Mouse (Mus musculus) lung, postnatal 0 days (tissue): ENCODE data around the gene Dtd2.
A peak's percentile ranks its signal among the peaks of the same experiment; 100 is the strongest.

Experiments
- CTCF ChIP-seq: IDR thresholded peaks from 2 replicates; pipeline ENCODE4 v1.5.1; 2016; ENCODE audit warnings: antibody characterized with exemption, mild to moderate bottlenecking
- EP300 ChIP-seq: IDR thresholded peaks from 2 replicates; pipeline ENCODE4 v1.6.1; 2016; ENCODE audit warnings: antibody characterized with exemption, mild to moderate bottlenecking, control low read depth

GRCm38 (mm10) chr12:52001544-52001943, 4.8 kb downstream of the Dtd2 start:
- TF ChIP-seq EP300 = no peak
- peak; percentile 86 for TF ChIP-seq CTCF
